Mouse (Mus musculus): ENCODE data around the gene Gca. TPM values are rescaled to one million over a fixed set of nuclear protein-coding genes. Genes with fewer than 3 reads are reported as not detected.

Gene Gca
- polyA plus RNA-seq, 1 experiment from 2014 or later = 6.8 TPM

DNA sequence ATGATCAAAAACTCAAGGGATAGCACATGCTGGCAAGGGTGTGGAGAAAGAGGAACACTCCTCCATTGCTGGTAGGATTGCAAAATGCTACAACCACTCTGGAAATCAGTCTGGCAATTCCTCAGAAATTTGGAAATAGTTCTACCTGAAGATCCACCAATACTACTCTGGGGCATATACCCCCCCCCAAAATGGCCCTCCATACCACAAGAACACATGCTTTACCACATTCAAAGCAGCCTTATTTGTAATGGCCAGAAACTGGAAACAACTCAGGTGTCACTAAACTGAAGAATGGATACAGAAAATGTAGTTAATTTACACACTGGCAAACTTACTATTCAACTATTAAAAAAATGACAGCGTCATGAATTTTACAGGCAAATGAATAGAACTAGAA, 66.6 kb downstream of the Gca start:
- no peaks in the 10 kb centered on the region for H3K9me3 ChIP-seq
- ATAC-seq (ENCODE audit: borderline replicate concordance, extremely low read depth, low FRiP score, low TSS enrichment) = no peak
- no peak overlapping the region for H3K4me2 ChIP-seq
- H3K4me1 ChIP-seq = no peaks in the 10 kb centered on the region
- no peaks in the 10 kb centered on the region for H3K27me3 ChIP-seq
- H3K27ac ChIP-seq = no peak overlapping the region
- H3K9ac ChIP-seq = no peak overlapping the region
- whole genome bisulfite sequencing = 68% methylated on average over 1 of the region's 1 CpGs
- no peak overlapping the region for H3K4me3 ChIP-seq
- no peaks in the 10 kb centered on the region for H3K36me3 ChIP-seq

DNA sequence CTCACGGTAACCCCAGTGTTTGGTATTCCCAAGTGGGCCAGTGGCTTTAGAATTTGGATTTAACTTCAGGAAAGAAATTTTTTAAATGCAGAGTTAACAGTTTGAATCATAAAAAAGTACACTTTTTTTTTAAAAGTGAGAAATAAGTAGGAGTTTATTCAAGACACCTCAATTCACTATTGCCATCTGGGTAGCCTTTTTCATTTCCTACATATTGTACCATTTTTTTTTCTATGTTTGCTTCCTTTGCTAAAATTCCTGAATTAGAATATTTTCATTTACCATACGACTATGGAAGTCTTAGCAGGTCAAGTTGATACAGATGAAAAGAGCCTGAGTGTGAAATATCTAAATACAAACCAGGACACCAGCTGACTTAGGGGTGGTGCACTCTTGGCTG, 79.0 kb downstream of the Gca start:
- 68% methylated on average over 2 of the region's 2 CpGs for WGBS
- no peak overlapping the region for H3K4me3 ChIP-seq
- H3K4me2 ChIP-seq = no peak overlapping the region

More for the DNA sequence above, 79.0 kb downstream of the Gca start:
- no peak overlapping the region for H3K27ac ChIP-seq
- no peaks in the 10 kb centered on the region for H3K4me1 ChIP-seq
- H3K36me3 ChIP-seq = no peaks in the 10 kb centered on the region
- H3K27me3 ChIP-seq = no peaks in the 10 kb centered on the region
- H3K9me3 ChIP-seq = no peaks in the 10 kb centered on the region
- H3K9ac ChIP-seq = no peak overlapping the region
- no peak for ATAC-seq (ENCODE audit: borderline replicate concordance, extremely low read depth, low FRiP score, low TSS enrichment)

Other genes starting within 250 kb of the Gca start
- 0.24 TPM in 1 of 2 replicates, not detected in the other for gene Gcg, start 180.6 kb upstream of the Gca start, polyA plus RNA-seq (2015; fragmentation: Nextera tagmentation; extraction: Ambion mirVana)
- 2.7 and 2.8 TPM in 2 replicates for gene Fap, start 90.2 kb upstream of the Gca start, polyA plus RNA-seq (2015; fragmentation: Nextera tagmentation; extraction: Ambion mirVana)
- 1.8 and 2.5 TPM in 2 replicates for gene Ifih1, start 18.0 kb upstream of the Gca start, polyA plus RNA-seq (2015; fragmentation: Nextera tagmentation; extraction: Ambion mirVana)